Mouse (Mus musculus) thymus, adult 2 months (tissue): ENCODE measurements around the gene Dnajb1. TPM values are rescaled to one million over a fixed set of nuclear protein-coding genes. Genes with fewer than 3 reads are reported as not detected.

Experiments
- DNase-seq: peaks from one replicate; pipeline ENCODE4 v3.0.0; 2021
- H3K27ac ChIP-seq: fragments of 200-500 bp; 2 replicates; pipeline ENCODE4 v1.5.1; 2012; ENCODE audit warnings: low read length, control low read depth; ENCODE audit not compliant: control insufficient read depth, insufficient read depth
- H3K27me3 ChIP-seq: fragments of 200-500 bp; 2 replicates; pipeline ENCODE4 v1.6.1; 2012; ENCODE audit warnings: mild to moderate bottlenecking, low read length, moderate library complexity, mixed read lengths; ENCODE audit not compliant: control insufficient read depth, insufficient read depth
- H3K36me3 ChIP-seq: fragments of 200-500 bp; 2 replicates; pipeline ENCODE4 v1.6.1; 2012; ENCODE audit warnings: mild to moderate bottlenecking, low read length, moderate library complexity; ENCODE audit not compliant: control insufficient read depth, insufficient read depth
- H3K4me1 ChIP-seq: fragments of 200-500 bp; replicated peaks from 2 replicates; pipeline ENCODE4 v1.6.1; 2012; ENCODE audit warnings: low read length; ENCODE audit not compliant: control insufficient read depth, insufficient read depth
- H3K4me3 ChIP-seq: fragments of 200-500 bp; 2 replicates; pipeline ENCODE4 v1.5.1; 2012; ENCODE audit warnings: mild to moderate bottlenecking, low read length, control low read depth, moderate library complexity; ENCODE audit not compliant: control insufficient read depth, insufficient read depth
- CTCF ChIP-seq: fragments of 200-500 bp; IDR thresholded peaks from 2 replicates; pipeline ENCODE4 v1.5.1; 2012; ENCODE audit warnings: mild to moderate bottlenecking, control low read depth, low read length, moderate library complexity, borderline replicate concordance; ENCODE audit not compliant: control insufficient read depth, poor library complexity, insufficient read depth; ENCODE audit errors: extremely low read depth
- POLR2A ChIP-seq: fragments of 200-500 bp; IDR thresholded peaks from 2 replicates; pipeline ENCODE4 v1.6.1; 2012; ENCODE audit warnings: mild to moderate bottlenecking, low read length, control low read depth, moderate library complexity; ENCODE audit not compliant: control insufficient read depth, poor library complexity, insufficient read depth; ENCODE audit errors: extremely low read depth
- WGBS: fragments of 180-500 bp; shearing (Covaris S2); methylation state at CpG from one replicate; pipeline ENCODE4 v1.1.7; 2018; 5-methylcytosine and 5-hydroxymethylcytosine counted together
- polyA plus RNA-seq: library from polyadenylated mRNA; depleted of rRNA; stranded (reverse); fragments of >200 nt; gene quantifications from 2 replicates; pipeline ENCODE4 v1.2.3, GENCODE M21; 2012

Dnajb1 gene
- polyA plus RNA-seq, 1 experiment: 87.1 TPM

GRCm38 (mm10) chr8:83578131-83579055 is 29.6 kb upstream of the Dnajb1 start:
- no peak overlapping the region for H3K27ac ChIP-seq
- H3K27me3 ChIP-seq: no peaks in the 10 kb centered on the region
- no peak overlapping the region for H3K4me3 ChIP-seq
- 93% methylated on average over 17 of the region's 17 CpGs for WGBS
- DNase-seq: no peak
- H3K36me3 ChIP-seq: no peaks in the 10 kb centered on the region
- no peak for TF ChIP-seq POLR2A
- TF ChIP-seq CTCF: no peak
- H3K4me1 ChIP-seq: peaks cover 6% of the 10 kb centered on the region

- no peaks in the 10 kb centered on the region for H3K4me1 ChIP-seq
- H3K36me3 ChIP-seq: no peaks in the 10 kb centered on the region
- H3K27ac ChIP-seq: no peak overlapping the region
Measured at GRCm38 (mm10) chr8:83579676-83580075, 28.3 kb upstream of the Dnajb1 start.

GRCm38 (mm10) chr8:83580826-83581225 is 27.2 kb upstream of the Dnajb1 start:
- WGBS: 94% methylated on average over 8 of the region's 8 CpGs
- Histone ChIP-seq H3K27me3 (no peaks in the 10 kb centered on the region), H3K27ac (no peak overlapping the region), H3K4me1 (no peaks in the 10 kb centered on the region), H3K36me3 (no peaks in the 10 kb centered on the region), H3K4me3 (no peak overlapping the region)
- TF ChIP-seq CTCF (no peak), POLR2A (no peak)
- DNase-seq: no peak

More at GRCm38 (mm10) chr8:83579676-83580075, 28.3 kb upstream of the Dnajb1 start:
- H3K27me3 ChIP-seq: no peaks in the 10 kb centered on the region
- TF ChIP-seq POLR2A (no peak), CTCF (no peak)
- DNase-seq: no peak
- no peak overlapping the region for H3K4me3 ChIP-seq
- WGBS: 96% methylated on average over 8 of the region's 8 CpGs

GRCm38 (mm10) chr8:83582226-83582625 is 25.8 kb upstream of the Dnajb1 start:
- Histone ChIP-seq H3K27me3 (no peaks in the 10 kb centered on the region), H3K36me3 (no peaks in the 10 kb centered on the region), H3K4me3 (no peak overlapping the region), H3K27ac (no peak overlapping the region), H3K4me1 (no peaks in the 10 kb centered on the region)
- TF ChIP-seq POLR2A (no peak), CTCF (no peak)
- 99% methylated on average over 8 of the region's 8 CpGs for WGBS
- no peak for DNase-seq

- H3K36me3 ChIP-seq: no peaks in the 10 kb centered on the region
- 95% methylated on average over 15 of the region's 15 CpGs for WGBS
- H3K4me1 ChIP-seq: no peaks in the 10 kb centered on the region
- TF ChIP-seq POLR2A: no peak
- no peak for TF ChIP-seq CTCF
- no peak overlapping the region for H3K27ac ChIP-seq
- no peaks in the 10 kb centered on the region for H3K27me3 ChIP-seq
- no peak for DNase-seq
- no peak overlapping the region for H3K4me3 ChIP-seq
Measured at GRCm38 (mm10) chr8:83583236-83583635, 24.8 kb upstream of the Dnajb1 start.

GRCm38 (mm10) chr8:83584771-83585170 is 23.2 kb upstream of the Dnajb1 start:
- WGBS: 100% methylated on average over 1 of the region's 1 CpGs
- no peaks in the 10 kb centered on the region for H3K27me3 ChIP-seq
- H3K4me3 ChIP-seq: no peak overlapping the region
- no peaks in the 10 kb centered on the region for H3K4me1 ChIP-seq
- TF ChIP-seq CTCF: no peak
- no peak for TF ChIP-seq POLR2A
- H3K36me3 ChIP-seq: no peaks in the 10 kb centered on the region
- DNase-seq: no peak
- no peak overlapping the region for H3K27ac ChIP-seq

- no peaks in the 10 kb centered on the region for H3K36me3 ChIP-seq
- no peaks in the 10 kb centered on the region for H3K4me1 ChIP-seq
- no peak for TF ChIP-seq CTCF
- TF ChIP-seq POLR2A: no peak
- no peaks in the 10 kb centered on the region for H3K27me3 ChIP-seq
- no peak overlapping the region for H3K27ac ChIP-seq
- no peak overlapping the region for H3K4me3 ChIP-seq
- WGBS: 95% methylated on average over 3 of the region's 3 CpGs
- DNase-seq: no peak
Measured at GRCm38 (mm10) chr8:83585333-83585732, 22.7 kb upstream of the Dnajb1 start.
